Mouse (Mus musculus): ENCODE results near the gene Pfn4.
"Not testable (repeated sequence)": the region's sequence is repeated elsewhere in the genome, so short reads cannot be mapped to it uniquely, and the experiment has no call there.

Gene Pfn4

DNA sequence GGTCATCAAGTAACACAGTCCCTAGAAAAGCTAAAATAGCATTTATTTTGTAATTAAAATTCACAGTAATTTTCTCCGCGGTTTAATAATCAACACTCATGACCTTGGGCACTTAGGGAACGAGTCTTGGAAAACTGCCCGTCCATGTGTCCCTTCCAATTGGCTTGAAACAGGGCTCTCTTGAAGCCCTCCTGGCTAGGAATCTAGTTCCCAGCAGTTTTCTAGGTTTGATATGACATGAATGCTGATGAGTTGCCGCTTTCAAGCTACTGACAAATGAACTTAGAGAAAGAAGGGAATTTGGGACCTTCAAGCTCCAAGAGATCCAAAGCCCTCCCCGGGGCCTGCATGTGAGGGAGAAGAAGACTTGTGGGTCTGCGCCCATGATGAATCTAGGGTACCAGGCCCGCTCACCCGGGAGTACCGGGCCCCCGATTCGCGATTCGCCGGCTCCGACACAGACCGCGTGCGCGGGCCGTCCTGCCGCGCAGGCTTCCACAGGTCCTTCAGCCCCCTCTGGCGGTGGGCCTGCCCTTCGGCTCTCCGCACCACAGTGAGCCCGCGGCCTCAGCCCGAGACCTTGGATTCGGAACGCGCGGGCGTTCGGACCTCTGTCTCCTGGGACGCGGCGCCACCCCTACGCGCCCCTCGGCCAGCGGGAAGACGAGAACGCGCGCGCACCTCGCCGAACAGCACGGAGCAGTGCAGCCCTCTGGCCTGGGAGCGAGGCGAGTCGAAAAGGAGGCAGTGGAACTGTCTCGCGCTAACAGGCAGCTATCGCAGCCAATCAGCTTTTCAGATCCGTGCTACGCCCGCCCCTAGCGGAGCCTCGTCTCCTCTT lies at the start of gene Pfn4, which contains the start of gene Fam228b:
Pfn4 (plus strand) TSS at position 531 of the 841 bp plus-strand sequence.
Fam228b (minus strand) TSS at position 776 of the 841 bp plus-strand sequence.
- DNase-seq (ENCODE audit: low spot score) = peak; percentile 94

GRCm38 (mm10) chr12:4719066-4719761 lies 49.6 kb upstream of the Pfn4 start:
- DNase-seq (ENCODE audit: low spot score) = no peak

DNA sequence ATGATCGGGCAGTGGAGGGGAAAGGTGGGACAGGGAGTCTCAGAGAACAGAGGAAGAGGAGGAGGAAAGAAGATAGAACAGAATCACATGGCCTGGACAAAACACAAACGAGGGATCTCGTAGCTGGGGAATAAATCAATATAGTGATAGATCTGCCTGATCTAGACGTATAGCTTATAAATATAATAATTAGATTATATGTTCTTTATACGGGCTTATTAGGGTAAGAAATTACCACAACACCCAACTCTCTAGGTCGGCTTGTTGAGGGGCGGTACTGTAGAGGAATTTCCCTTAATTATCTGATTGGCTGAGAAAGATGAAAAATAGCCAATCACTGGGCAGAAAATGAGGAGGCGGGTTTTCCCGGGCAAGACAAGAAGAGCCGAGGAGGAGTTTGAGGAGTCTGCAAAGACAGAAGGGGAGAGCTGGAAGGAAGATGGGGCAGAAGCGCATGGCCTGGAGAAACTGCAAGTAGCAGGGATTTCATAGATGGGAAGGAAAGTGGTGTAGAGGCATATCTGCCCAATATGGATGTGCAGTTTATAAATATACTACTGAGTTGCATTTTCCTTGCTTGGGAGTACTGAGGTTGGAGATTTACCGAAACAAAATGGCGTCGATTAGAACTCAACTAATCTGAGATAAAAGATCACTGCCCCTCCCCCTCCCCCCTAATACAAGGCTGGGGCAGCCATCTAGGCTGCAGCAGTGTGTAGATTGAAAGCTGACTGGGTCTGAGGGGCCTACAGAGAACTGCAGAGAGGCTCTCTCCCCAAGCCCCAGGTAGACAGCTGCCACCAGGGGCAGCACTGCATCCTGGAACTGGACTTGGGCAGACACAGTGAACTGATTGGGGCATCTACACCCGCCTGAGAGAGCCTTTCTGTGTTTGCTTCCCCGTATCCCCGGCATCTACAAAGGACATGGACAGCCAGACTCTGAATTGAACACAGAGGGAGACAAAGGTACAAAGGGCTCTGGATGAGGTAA lies 48.8 kb upstream of the Pfn4 start:
- DNase-seq (ENCODE audit: low spot score) = no peak

- DNase-seq (ENCODE audit: low spot score) = no peak
These were observed 39.7 kb upstream of the Pfn4 start for GRCm38 (mm10) chr12:4729165-4729564.

- no peak for DNase-seq (ENCODE audit: low spot score)
These were observed 37.2 kb upstream of the Pfn4 start for GRCm38 (mm10) chr12:4731629-4732028.

DNA sequence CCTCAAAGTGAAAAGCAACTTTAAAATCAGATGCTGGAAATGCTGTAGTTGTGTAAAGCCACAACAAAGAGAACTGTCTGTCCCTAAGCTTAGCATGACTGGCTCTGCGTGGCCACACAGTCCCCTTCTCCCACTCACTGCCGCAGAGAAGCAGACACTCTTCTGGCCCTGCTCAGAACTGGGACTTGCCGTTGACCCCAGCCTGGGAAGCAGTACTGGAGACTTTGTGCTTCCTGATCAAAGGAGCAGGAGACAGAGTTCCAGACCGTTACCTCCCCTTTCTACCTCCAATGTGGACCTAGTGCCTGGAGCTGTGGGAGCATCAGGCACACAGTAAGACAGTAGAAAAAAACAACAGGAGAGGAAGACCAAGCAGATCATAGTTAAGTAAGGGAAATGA lies 36.5 kb upstream of the Pfn4 start:
- no peak for DNase-seq (ENCODE audit: low spot score)

DNA sequence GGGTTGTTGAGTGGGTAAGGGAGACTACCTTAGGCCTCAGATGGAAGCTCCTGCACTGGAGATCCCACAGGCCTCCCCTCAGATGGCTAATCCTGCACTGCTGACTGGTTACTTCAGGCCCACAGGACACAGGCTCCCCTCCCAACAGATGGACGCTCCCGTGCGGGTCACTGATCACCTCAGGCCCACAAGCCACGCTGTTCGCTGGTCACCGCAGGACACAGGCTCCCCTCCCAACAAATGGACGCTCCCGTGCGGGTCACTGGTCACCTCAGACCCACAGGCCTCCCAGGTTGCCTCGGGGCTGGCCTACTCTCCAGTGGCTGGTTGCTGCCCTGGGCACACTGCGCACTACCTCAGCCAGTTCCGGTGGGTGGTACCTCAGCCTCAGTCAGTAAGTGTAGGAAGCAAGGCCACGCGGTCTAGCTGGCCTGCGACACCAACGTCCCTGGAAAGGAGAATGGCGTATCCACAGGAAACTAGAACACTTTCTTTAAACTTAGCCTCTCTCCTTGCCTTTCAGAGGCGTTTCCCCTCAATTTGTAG lies 30.7 kb upstream of the Pfn4 start, which contains the start of gene Fam228a:
Fam228a (minus strand) TSS at position 400 of the 546 bp plus-strand sequence.
- no peak for DNase-seq (ENCODE audit: low spot score)

DNA sequence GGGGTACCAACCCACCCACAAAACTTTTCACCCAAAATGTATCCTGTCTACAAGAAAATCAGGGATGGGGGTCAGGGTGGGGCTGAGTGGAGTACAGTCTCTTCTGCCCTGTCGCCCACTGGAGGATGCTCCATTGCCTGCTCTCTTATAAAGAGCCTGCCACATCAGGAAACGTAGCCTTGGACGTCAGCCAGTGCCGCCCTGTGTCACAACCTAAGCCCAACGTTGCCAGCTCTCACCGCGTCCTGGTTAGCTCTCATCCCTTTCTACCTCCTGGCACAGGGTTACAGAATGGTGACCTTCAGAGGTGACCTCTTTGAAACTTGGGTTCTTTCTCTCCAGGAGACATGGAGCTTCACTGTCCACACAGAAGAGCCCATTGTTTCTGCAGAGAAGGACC lies 28.0 kb upstream of the Pfn4 start:
- DNase-seq (ENCODE audit: low spot score) = no peak

DNA sequence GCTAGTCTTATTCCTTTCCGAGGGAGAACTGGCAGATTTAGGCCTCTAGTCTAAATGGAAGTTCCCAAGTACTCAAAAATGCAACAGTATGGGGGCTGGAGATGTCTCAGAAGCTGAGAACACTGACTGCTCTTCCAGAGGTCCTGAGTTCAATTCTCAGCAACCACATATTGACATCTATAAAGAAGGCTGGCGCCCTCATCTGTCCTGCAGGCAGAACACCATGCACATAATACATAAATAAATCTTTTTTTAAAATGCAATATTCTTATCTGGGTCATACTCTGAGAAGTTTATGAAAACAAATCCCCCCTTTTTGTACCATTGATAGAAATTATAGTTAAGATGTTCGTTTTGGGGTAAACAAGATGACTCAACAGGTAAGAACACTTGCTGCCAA lies 26.6 kb upstream of the Pfn4 start:
- DNase-seq (ENCODE audit: low spot score) = no peak

DNA sequence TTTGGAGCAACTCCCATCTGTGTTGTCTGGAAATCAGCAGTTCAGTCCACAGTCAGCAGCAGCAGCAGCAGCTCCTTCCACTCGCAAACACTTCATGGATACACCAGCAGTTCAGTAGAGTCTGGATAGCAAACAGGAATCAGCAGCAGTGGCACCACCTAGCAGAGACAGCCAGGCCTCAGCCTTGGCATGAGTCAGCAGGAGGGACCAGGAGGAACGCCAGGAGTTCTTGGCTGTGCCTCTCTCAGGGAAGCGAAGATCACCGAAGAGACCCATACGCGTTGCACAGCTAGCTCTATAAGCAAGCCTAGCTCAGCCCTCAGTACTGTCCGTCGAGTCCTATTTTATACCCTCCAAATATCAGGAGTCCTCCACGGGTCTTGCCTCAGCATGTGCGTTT lies 24.3 kb upstream of the Pfn4 start:
- no peak for DNase-seq (ENCODE audit: low spot score)

DNA sequence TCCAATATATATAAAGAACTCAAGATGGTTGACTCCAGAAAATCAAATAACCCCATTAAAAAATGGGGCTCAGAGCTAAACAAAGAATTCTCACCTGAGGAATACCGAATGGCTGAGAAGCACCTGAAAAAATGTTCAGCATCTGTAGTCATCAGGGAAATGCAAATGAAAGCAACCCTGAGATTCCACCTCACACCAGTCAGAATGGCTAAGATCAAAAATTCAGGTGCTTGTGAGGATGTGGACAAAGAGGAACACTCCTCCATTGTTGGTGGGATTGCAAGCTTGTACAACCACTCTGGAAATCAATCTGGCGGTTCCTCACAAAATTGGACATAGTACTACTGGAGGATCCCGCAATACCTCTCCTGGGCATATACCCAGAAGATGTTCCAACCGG lies 14.4 kb upstream of the Pfn4 start:
- not testable (repeated sequence) for DNase-seq (ENCODE audit: low spot score)

- DNase-seq (ENCODE audit: low spot score) = no peak
These were observed 11.8 kb upstream of the Pfn4 start for GRCm38 (mm10) chr12:4757060-4757459.

DNA sequence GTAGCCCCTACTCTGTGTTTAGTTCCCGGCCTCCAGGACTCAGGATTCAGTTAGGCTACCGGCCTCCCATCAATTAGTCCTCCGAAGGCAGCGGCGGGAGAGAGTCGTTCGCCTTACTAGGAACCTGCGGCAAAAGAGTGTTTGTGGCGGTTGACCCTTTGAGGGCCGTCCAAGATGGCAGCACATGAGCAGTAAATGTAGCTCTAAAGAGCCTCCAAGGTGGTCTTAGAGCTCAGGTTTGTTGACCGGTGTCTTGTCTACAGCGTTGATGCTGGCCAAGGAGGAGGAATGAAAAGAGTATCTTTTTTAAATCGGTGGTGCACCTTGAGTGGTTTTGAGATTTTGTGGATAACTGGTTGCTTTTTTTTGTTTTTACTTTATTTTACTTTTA lies 506 bp downstream of the Pfn4 start:
- no peak for DNase-seq (ENCODE audit: low spot score)

- DNase-seq (ENCODE audit: low spot score) = no peak
These were observed 6.2 kb downstream of the Pfn4 start for GRCm38 (mm10) chr12:4774895-4775587.

DNA sequence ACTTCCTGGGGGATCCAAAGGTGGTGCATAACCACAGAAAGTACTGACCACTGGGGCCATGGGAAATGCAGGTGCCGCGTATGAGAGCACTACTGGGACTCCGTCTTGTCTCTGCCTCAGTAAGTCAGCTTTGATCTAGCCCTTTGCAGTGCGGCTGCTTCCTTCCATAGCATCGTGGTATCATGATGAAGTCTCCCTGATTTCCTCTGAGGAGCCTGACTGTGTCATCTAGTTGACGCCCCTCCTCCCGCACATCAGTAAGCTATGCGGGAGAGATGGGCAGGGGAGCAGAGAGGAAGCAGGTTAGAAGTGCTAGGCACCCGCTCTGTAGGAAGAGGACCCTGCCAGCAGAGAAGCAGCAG lies 6.7 kb downstream of the Pfn4 start:
- DNase-seq (ENCODE audit: low spot score) = no peak

DNA sequence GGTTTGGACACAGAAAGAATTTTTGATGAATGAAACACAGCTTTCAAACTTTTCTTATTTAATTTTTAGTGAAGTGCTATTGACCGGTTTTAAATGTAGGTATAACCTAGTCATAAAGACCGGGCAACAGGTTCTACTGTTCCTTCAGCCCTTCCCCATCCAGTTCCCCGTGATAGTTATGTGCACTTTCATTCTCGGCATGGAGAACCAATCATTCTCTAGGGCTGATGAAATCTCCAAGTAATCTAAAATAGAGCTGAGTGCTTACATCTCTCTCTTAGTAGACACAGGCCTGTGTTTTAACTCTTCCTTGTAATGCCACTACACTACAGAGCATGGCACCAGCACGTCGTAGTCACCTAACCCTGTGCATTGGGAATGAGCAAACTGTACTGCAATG lies 8.9 kb downstream of the Pfn4 start:
- DNase-seq (ENCODE audit: low spot score) = no peak

GRCm38 (mm10) chr12:4780245-4780644 lies 11.4 kb downstream of the Pfn4 start:
- no peak for DNase-seq (ENCODE audit: low spot score)

GRCm38 (mm10) chr12:4781270-4781669 lies 12.4 kb downstream of the Pfn4 start:
- no peak for DNase-seq (ENCODE audit: low spot score)

DNA sequence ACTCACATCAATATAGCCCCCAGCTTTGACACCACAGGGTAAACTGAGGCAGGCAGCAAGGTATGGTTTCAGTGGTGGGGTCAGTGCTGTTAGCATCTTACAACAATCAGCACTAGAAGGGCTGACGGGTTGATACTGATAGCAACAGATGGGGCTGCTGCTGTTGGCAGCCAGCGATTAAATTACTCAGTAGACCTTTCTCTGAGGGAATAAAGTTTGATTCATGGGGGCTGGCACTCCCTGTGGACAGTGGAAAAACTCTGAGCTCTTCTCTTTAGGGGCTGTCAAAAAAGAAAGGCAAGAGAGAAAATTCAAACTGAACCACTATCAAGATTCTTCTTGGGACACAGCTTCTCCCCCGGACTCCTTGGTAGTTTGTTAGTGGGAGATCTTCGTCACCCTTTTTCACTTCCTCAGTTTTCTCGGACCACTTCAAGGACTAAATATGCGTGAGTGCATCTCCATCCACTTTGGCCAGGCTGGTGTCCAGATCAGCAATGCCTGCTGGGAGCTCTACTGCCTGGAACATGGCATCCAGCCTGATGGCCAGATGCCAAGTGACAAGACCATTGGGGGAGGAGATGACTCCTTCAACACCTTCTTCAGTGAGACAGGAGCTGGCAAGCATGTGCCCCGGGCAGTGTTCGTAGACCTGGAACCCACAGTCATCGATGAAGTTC lies 13.0 kb downstream of the Pfn4 start:
- not testable (repeated sequence) for DNase-seq (ENCODE audit: low spot score)

- no peak for DNase-seq (ENCODE audit: low spot score)
These were observed 14.8 kb downstream of the Pfn4 start for GRCm38 (mm10) chr12:4783598-4783997.

GRCm38 (mm10) chr12:4784466-4784865 lies 15.6 kb downstream of the Pfn4 start:
- no peak for DNase-seq (ENCODE audit: low spot score)
